In the genomic region with DNA sequence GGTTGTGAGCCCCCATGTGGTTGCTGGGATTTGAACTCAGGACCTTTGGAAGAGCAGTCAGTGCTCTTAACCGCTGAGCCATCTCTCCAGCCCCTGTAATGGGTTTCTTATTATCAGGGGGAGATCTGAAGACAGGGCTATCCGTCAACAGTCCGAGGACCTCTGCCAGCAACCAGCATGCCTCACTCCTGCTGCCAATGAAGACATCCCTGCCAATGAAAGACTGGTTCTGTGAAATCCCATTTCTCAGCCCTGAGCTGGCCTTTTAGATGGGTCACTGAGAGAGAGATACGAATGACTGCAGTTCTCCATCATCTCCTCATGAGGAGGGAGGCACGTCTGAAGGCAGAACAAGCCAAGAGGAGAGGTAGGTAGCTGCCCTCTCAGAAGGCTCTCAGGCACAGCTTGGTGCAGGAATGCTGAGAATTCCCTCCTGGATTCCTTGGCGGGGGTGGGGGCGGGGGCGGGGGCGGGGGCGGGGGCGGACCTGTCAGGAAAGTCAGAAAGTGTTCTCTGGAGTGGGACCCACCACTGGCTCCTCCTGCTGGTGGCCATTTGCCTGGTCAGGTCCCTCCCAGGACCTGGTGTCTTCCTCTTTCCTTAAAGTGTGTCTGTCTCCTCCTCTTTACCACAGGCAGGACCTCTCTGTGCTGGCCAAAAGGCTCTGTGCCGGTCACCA, we compare ENCODE assay signal across 8 mouse cellular contexts. TPM values are rescaled to one million over a fixed set of nuclear protein-coding genes. Genes with fewer than 3 reads are reported as not detected.
A peak's percentile ranks its signal among the peaks of the same experiment; 100 is the strongest.
DNase-seq lines count a peak whose midpoint lies in the region; ATAC-seq lines count a peak whose summit lies in the region.

No protein-coding gene starts in this region.

- intact Hi-C loops in heart, postnatal 14 days (cut with DNase I): no loop called here

- H3K9ac ChIP-seq in heart, embryonic 12.5 days: no peak overlapping the region
- H3K9ac ChIP-seq in kidney, embryonic 16.5 days (replicated peaks; ENCODE audit: low read length): no peak overlapping the region
- no peak overlapping the region for H3K9ac ChIP-seq in forebrain, embryonic 16.5 days (replicated peaks; ENCODE audit: low read depth, low read length)

- peaks cover 31% of the 10 kb centered on the region for H3K4me1 ChIP-seq in heart, embryonic 12.5 days (replicated peaks)
- H3K4me1 ChIP-seq in kidney, embryonic 16.5 days (ENCODE audit: insufficient read depth, low read length): peaks cover 23% of the 10 kb centered on the region
- peaks cover 5% of the 10 kb centered on the region for H3K4me1 ChIP-seq in forebrain, embryonic 16.5 days (replicated peaks; ENCODE audit: control insufficient read depth, insufficient read depth, low read length)

- no peak for DNase-seq in heart, postnatal 14 days
- peak; percentile 73 for DNase-seq in Muller cell, postnatal 12 days (ENCODE audit: inconsistent ontology term)
- peak; percentile 65 for DNase-seq in lung, postnatal 36 days
- DNase-seq in MN1 (ENCODE audit: low spot score): no peak
- no peak for DNase-seq in left cerebral cortex, adult 11 months (ENCODE audit: low spot score)

- H3K4me2 ChIP-seq in heart, embryonic 12.5 days: peak overlapping the region; percentile 35; the same call in 1 of the 2 replicates
- H3K4me2 ChIP-seq in kidney, embryonic 16.5 days (replicated peaks; ENCODE audit: low read depth, low read length): no peak overlapping the region
- no peak overlapping the region for H3K4me2 ChIP-seq in forebrain, embryonic 16.5 days (ENCODE audit: low read length)

- H3K27ac ChIP-seq in heart, embryonic 12.5 days (ENCODE audit: poor library complexity, severe bottlenecking): peak overlapping the region; percentile 63
- H3K27ac ChIP-seq in kidney, embryonic 16.5 days (ENCODE audit: low read length): peak overlapping the region; percentile 59
- H3K27ac ChIP-seq in forebrain, embryonic 16.5 days (ENCODE audit: low read length): no peak overlapping the region

- WGBS in heart, embryonic 12.5 days: 11% methylated on average over 12 of the region's 12 CpGs
- 21% methylated on average over 10 of the region's 12 CpGs for WGBS in kidney, embryonic 16.5 days
- 17% methylated on average over 12 of the region's 12 CpGs for WGBS in forebrain, embryonic 16.5 days

- no peaks in the 10 kb centered on the region for H3K27me3 ChIP-seq in heart, embryonic 12.5 days (replicated peaks)
- H3K27me3 ChIP-seq in kidney, embryonic 16.5 days (ENCODE audit: insufficient read depth, low read length): no peaks in the 10 kb centered on the region
- no peaks in the 10 kb centered on the region for H3K27me3 ChIP-seq in forebrain, embryonic 16.5 days (replicated peaks; ENCODE audit: control insufficient read depth, insufficient read depth, low read length)

- H3K9me3 ChIP-seq in heart, embryonic 12.5 days (replicated peaks): no peaks in the 10 kb centered on the region
- H3K9me3 ChIP-seq in kidney, embryonic 16.5 days (ENCODE audit: low read length): no peaks in the 10 kb centered on the region
- no peaks in the 10 kb centered on the region for H3K9me3 ChIP-seq in forebrain, embryonic 16.5 days (ENCODE audit: control insufficient read depth, low read length)

- ATAC-seq in heart, embryonic 12.5 days (ENCODE audit: insufficient number of reproducible peaks, low FRiP score): peak; percentile 35; the same call in 1 of the 2 replicates
- peak; percentile 66; the same call in 1 of the 2 replicates for ATAC-seq in kidney, embryonic 16.5 days (ENCODE audit: low FRiP score, low TSS enrichment)
- ATAC-seq in forebrain, embryonic 16.5 days: no peak

- H3K4me3 ChIP-seq in heart, embryonic 12.5 days: no peak overlapping the region
- H3K4me3 ChIP-seq in kidney, embryonic 16.5 days (ENCODE audit: low read length): no peak overlapping the region
- no peak overlapping the region for H3K4me3 ChIP-seq in forebrain, embryonic 16.5 days (replicated peaks; ENCODE audit: low read length)

- H3K36me3 ChIP-seq in heart, embryonic 12.5 days: no peaks in the 10 kb centered on the region
- no peaks in the 10 kb centered on the region for H3K36me3 ChIP-seq in kidney, embryonic 16.5 days (ENCODE audit: insufficient read depth, low read length)
- H3K36me3 ChIP-seq in forebrain, embryonic 16.5 days (ENCODE audit: control insufficient read depth, insufficient read depth): no peaks in the 10 kb centered on the region

RNA-seq across cellular contexts. Expression of gene Piezo1, which starts 7.7 kb away (rescaled TPM):
- polyA plus RNA-seq in heart, embryonic 12.5 days (2016; fragmentation: Nextera tagmentation; extraction: Ambion mirVana): 25.5 and 27.8 TPM in 2 replicates
- 10 to 100 TPM; 27.2 to 30.2 TPM for total RNA-seq in heart, postnatal 14 days (2021)
- 15.6 and 16.9 TPM in 2 replicates for polyA plus RNA-seq in kidney, embryonic 16.5 days (2015; fragmentation: Nextera tagmentation; extraction: Ambion mirVana)
- 1.9 and 3.4 TPM in 2 replicates for polyA plus RNA-seq in forebrain, embryonic 16.5 days (2015; fragmentation: Nextera tagmentation; extraction: Ambion mirVana)

RNA-seq across cellular contexts. Expression of gene Cdt1, which starts 9.0 kb away (rescaled TPM):
- 36.9 and 38.9 TPM in 2 replicates for polyA plus RNA-seq in heart, embryonic 12.5 days (2016; fragmentation: Nextera tagmentation; extraction: Ambion mirVana)
- total RNA-seq in heart, postnatal 14 days (2021): 1 to 10 TPM; 3.6 to 4.6 TPM
- polyA plus RNA-seq in kidney, embryonic 16.5 days (2015; fragmentation: Nextera tagmentation; extraction: Ambion mirVana): 43.0 and 49.0 TPM in 2 replicates
- polyA plus RNA-seq in forebrain, embryonic 16.5 days (2015; fragmentation: Nextera tagmentation; extraction: Ambion mirVana): 12.0 and 13.9 TPM in 2 replicates

RNA-seq across cellular contexts. Expression of gene Aprt, which starts 17.9 kb away (rescaled TPM):
- polyA plus RNA-seq in heart, embryonic 12.5 days (2016; fragmentation: Nextera tagmentation; extraction: Ambion mirVana): 209 and 232 TPM in 2 replicates
- 10 to 100 TPM; 32.7 to 34.5 TPM for total RNA-seq in heart, postnatal 14 days (2021)
- polyA plus RNA-seq in kidney, embryonic 16.5 days (2015; fragmentation: Nextera tagmentation; extraction: Ambion mirVana): 363 and 371 TPM in 2 replicates
- 184 and 204 TPM in 2 replicates for polyA plus RNA-seq in forebrain, embryonic 16.5 days (2015; fragmentation: Nextera tagmentation; extraction: Ambion mirVana)

RNA-seq across cellular contexts. Expression of gene Galns, which starts 52.5 kb away (rescaled TPM):
- polyA plus RNA-seq in heart, embryonic 12.5 days (2016; fragmentation: Nextera tagmentation; extraction: Ambion mirVana): 12.7 and 13.5 TPM in 2 replicates
- 1 to 10 TPM; 3.5 to 4.1 TPM for total RNA-seq in heart, postnatal 14 days (2021)
- polyA plus RNA-seq in kidney, embryonic 16.5 days (2015; fragmentation: Nextera tagmentation; extraction: Ambion mirVana): 17.4 and 18.2 TPM in 2 replicates
- polyA plus RNA-seq in forebrain, embryonic 16.5 days (2015; fragmentation: Nextera tagmentation; extraction: Ambion mirVana): 3.8 and 4.6 TPM in 2 replicates

RNA-seq across cellular contexts. Expression of gene Trappc2l, which starts 52.6 kb away (rescaled TPM):
- polyA plus RNA-seq in heart, embryonic 12.5 days (2016; fragmentation: Nextera tagmentation; extraction: Ambion mirVana): 45.1 and 45.8 TPM in 2 replicates
- total RNA-seq in heart, postnatal 14 days (2021): 10 to 100 TPM; 45.9 to 57.2 TPM
- polyA plus RNA-seq in kidney, embryonic 16.5 days (2015; fragmentation: Nextera tagmentation; extraction: Ambion mirVana): 56.7 and 60.1 TPM in 2 replicates
- 72.0 and 92.6 TPM in 2 replicates for polyA plus RNA-seq in forebrain, embryonic 16.5 days (2015; fragmentation: Nextera tagmentation; extraction: Ambion mirVana)

Comparison
In these comparisons a context has a peak if more than half of its experiments do, and no peak if none do; other contexts are left out.
1. DNase-seq: peak in Muller cell, postnatal 12 days (single experiment) and lung, postnatal 36 days (single experiment); none in heart, postnatal 14 days (0 of 2), MN1 (single experiment) and left cerebral cortex, adult 11 months (single experiment).